Mouse (Mus musculus): ENCODE measurements around the gene Gm10392. TPM values are rescaled to one million over a fixed set of nuclear protein-coding genes. Genes with fewer than 3 reads are reported as not detected.
A peak's percentile ranks its signal among the peaks of the same experiment; 100 is the strongest.

Gm10392 gene
- total and polyA plus RNA-seq, 3 experiments = 0.10 to 0.27 TPM; not detected in 1

GRCm38 (mm10) chr11:77491123-77491501, 27.9 kb downstream of the Gm10392 start (continued):
- no peak for TF ChIP-seq RCOR1 (IDR thresholded peaks at IDR 0.05; ENCODE audit: low read depth, low read length)
- TF ChIP-seq NELFE (IDR thresholded peaks at IDR 0.05; ENCODE audit: low read depth, low read length) = no peak
- no peak for TF ChIP-seq GATA1 (IDR thresholded peaks at IDR 0.05; ENCODE audit: low read depth, low read length)
- peak; percentile 31; the same call in 1 of the 2 replicates for TF ChIP-seq POLR2AphosphoS2 (IDR thresholded peaks at IDR 0.05; ENCODE audit: low read length)
- TF ChIP-seq SMC3 (IDR thresholded peaks at IDR 0.05; ENCODE audit: low read depth, low read length) = peak; percentile 85
- peak; percentile 85 for TF ChIP-seq RAD21 (IDR thresholded peaks at IDR 0.05; ENCODE audit: low read depth, low read length)
- TF ChIP-seq KAT2A (conservative IDR thresholded peaks at IDR 0.05; ENCODE audit: low read depth, low read length) = no peak; the same call in 1 of the 2 replicates
- 0 out of 2 replicates have a peak, but pooled peaks have one; percentile 8 for TF ChIP-seq TBP (IDR thresholded peaks at IDR 0.05; ENCODE audit: low read depth, low read length)
- TF ChIP-seq USF2 (IDR thresholded peaks at IDR 0.05; ENCODE audit: borderline replicate concordance in 1 of 2, insufficient read depth in 1 of 2, low read depth in 1 of 2, low read length in 2 of 2) = no peak
- TF ChIP-seq MYC (IDR thresholded peaks at IDR 0.05; ENCODE audit: low read depth, low read length) = no peak
- no peak for TF ChIP-seq ETS1 (IDR thresholded peaks at IDR 0.05; ENCODE audit: low read depth, low read length)
- peak; percentile 70 for TF ChIP-seq HCFC1 (IDR thresholded peaks at IDR 0.05; ENCODE audit: low read depth, low read length)
- TF ChIP-seq MXI1 (IDR thresholded peaks at IDR 0.05; ENCODE audit: low read depth, low read length) = no peak; the same call in 1 of the 2 replicates
- peak; percentile 88 to 100 (median 99) for TF ChIP-seq CTCF (IDR thresholded peaks at IDR 0.05 in 2 of 3, conservative IDR thresholded peaks at IDR 0.05 in 1 of 3; ENCODE audit: control insufficient read depth in 1 of 3, insufficient read depth in 1 of 3, low read depth in 2 of 3, low read length in 3 of 3, poor library complexity in 1 of 3, severe bottlenecking in 1 of 3)
- no peak for TF ChIP-seq ZKSCAN1 (IDR thresholded peaks at IDR 0.05; ENCODE audit: low read depth, low read length)
- no peak for TF ChIP-seq USF1 (IDR thresholded peaks at IDR 0.05; ENCODE audit: low read depth, low read length)
- TF ChIP-seq NRF1 (IDR thresholded peaks at IDR 0.05; ENCODE audit: insufficient read depth, low read depth, low read length, poor library complexity, severe bottlenecking) = no peak
- TF ChIP-seq TCF12 (IDR thresholded peaks at IDR 0.05; ENCODE audit: low read depth, low read length) = peak; percentile 45; the same call in 1 of the 2 replicates
- no peak for TF ChIP-seq E2F4 (IDR thresholded peaks at IDR 0.05; ENCODE audit: borderline replicate concordance, low read depth, low read length)
- no peak for TF ChIP-seq GABPA (IDR thresholded peaks at IDR 0.05; ENCODE audit: low read depth, low read length)

- Histone ChIP-seq H3K9me3 (replicated peaks; ENCODE audit: insufficient read depth, low read length) (no peaks in the 10 kb centered on the region), H3K36me3 (ENCODE audit: control insufficient read depth in 1 of 2, insufficient read depth in 2 of 2, low read length in 2 of 2) (peaks cover 0 to 33% of the 10 kb centered on the region in 2 experiments; a peak in 2 of 4 replicates), H3K27me3 (ENCODE audit: control insufficient read depth in 1 of 2, insufficient read depth in 2 of 2, low read length in 2 of 2) (no peaks in the 10 kb centered on the region), H3K4me1 (ENCODE audit: control insufficient read depth in 1 of 2, insufficient read depth in 2 of 2, low read length in 2 of 2) (peaks cover 2 to 38% of the 10 kb centered on the region in 2 experiments; a peak in 3 of 4 replicates), H3K9ac (ENCODE audit: control insufficient read depth, low read depth, low read length, poor library complexity, severe bottlenecking) (peak overlapping the region; percentile 68), H3K4me3 (ENCODE audit: control insufficient read depth in 1 of 2, insufficient read depth in 1 of 2, low read depth in 2 of 2, low read length in 2 of 2) (peak overlapping the region; percentile 32 to 60; a peak in 2 of 4 replicates), H3K27ac (ENCODE audit: control insufficient read depth, low read depth, low read length) (no peak overlapping the region), H3K79me2 (ENCODE audit: control insufficient read depth, insufficient read depth, low read length, poor library complexity) (peaks cover 62% of the 10 kb centered on the region)
- peak; percentile 47 for DNase-seq (ENCODE audit: low read depth, low spot score)
- TF ChIP-seq GATA1 (IDR thresholded peaks at IDR 0.05; ENCODE audit: low read depth, low read length) (no peak), POLR2A (IDR thresholded peaks at IDR 0.05; ENCODE audit: control insufficient read depth in 1 of 2, insufficient read depth in 1 of 2, low read depth in 1 of 2, low read length in 2 of 2, poor library complexity in 1 of 2) (no peak), ELF1 (IDR thresholded peaks at IDR 0.05; ENCODE audit: low read depth, low read length) (no peak), KAT2A (conservative IDR thresholded peaks at IDR 0.05; ENCODE audit: low read depth, low read length) (no peak), USF1 (IDR thresholded peaks at IDR 0.05; ENCODE audit: low read depth, low read length) (no peak), BHLHE40 (IDR thresholded peaks at IDR 0.05; ENCODE audit: borderline replicate concordance, low read depth, low read length) (no peak), TCF12 (IDR thresholded peaks at IDR 0.05; ENCODE audit: low read depth, low read length) (no peak), MXI1 (IDR thresholded peaks at IDR 0.05; ENCODE audit: low read depth, low read length) (no peak), TBP (IDR thresholded peaks at IDR 0.05; ENCODE audit: low read depth, low read length) (no peak), MAX (IDR thresholded peaks at IDR 0.05; ENCODE audit: low read length) (no peak), CHD1 (IDR thresholded peaks at IDR 0.05; ENCODE audit: low read depth, low read length) (no peak), NRF1 (IDR thresholded peaks at IDR 0.05; ENCODE audit: insufficient read depth, low read depth, low read length, poor library complexity, severe bottlenecking) (no peak), HCFC1 (IDR thresholded peaks at IDR 0.05; ENCODE audit: low read depth, low read length) (no peak), MAFK (IDR thresholded peaks at IDR 0.05; ENCODE audit: borderline replicate concordance, low read depth, low read length) (no peak), JUND (IDR thresholded peaks at IDR 0.05; ENCODE audit: low read depth, low read length) (no peak), ZC3H11A (IDR thresholded peaks at IDR 0.05; ENCODE audit: low read depth, low read length) (no peak), SMC3 (IDR thresholded peaks at IDR 0.05; ENCODE audit: low read depth, low read length) (no peak)
Observed at GRCm38 (mm10) chr11:77490451-77490850, 28.5 kb downstream of the Gm10392 start.
